ENCODE assay signal across 14 mouse cellular contexts in genomic region chr5:143054703-143055102, GRCm38 (mm10). TPM values are rescaled to one million over a fixed set of nuclear protein-coding genes. Genes with fewer than 3 reads are reported as not detected.
A peak's percentile ranks its signal among the peaks of the same experiment; 100 is the strongest.
DNase-seq lines count a peak whose midpoint lies in the region; ATAC-seq and TF ChIP-seq lines count a peak whose summit lies in the region.
"Had no signal": no experiment of that assay in that cellular context is flagged by ENCODE, and none has a peak within 500 bp of the region (broad histone marks: within the 10 kb centered on the region; RNA-seq: fewer than 3 reads in every experiment).

No protein-coding gene starts in this region.

- intact Hi-C loops in heart, adult 2 months (cut with DNase I), result no loop called here
- intact Hi-C loops in heart, postnatal 10 days (cut with DNase I), result no loop called here

- H3K9me3 ChIP-seq in lung, embryonic 14.5 days (ENCODE audit: low read depth, low read length), result no peaks in the 10 kb centered on the region
- H3K9me3 ChIP-seq in liver, embryonic 16.5 days (replicated peaks; ENCODE audit: control insufficient read depth, low read length), result no peaks in the 10 kb centered on the region

- no peak overlapping the region for H3K9ac ChIP-seq in heart, adult 2 months (ENCODE audit: low read depth, low read length)
- no peak overlapping the region for H3K9ac ChIP-seq in lung, embryonic 14.5 days
- no peak overlapping the region for H3K9ac ChIP-seq in liver, embryonic 16.5 days (ENCODE audit: low read depth, low read length)

- TF ChIP-seq POLR2A in heart, adult 2 months (IDR thresholded peaks at IDR 0.05; ENCODE audit: insufficient read depth, low read depth, low read length), result no peak
- TF ChIP-seq POLR2A in lung, adult 2 months (IDR thresholded peaks at IDR 0.05; ENCODE audit: borderline replicate concordance, extremely low read depth, low read depth, low read length), result no peak

- no peak for TF ChIP-seq EP300 in heart, adult 2 months (IDR thresholded peaks at IDR 0.05; ENCODE audit: insufficient read depth, low read depth, low read length)

- H3K79me2 ChIP-seq in heart, adult 2 months (replicated peaks; ENCODE audit: control insufficient read depth, insufficient read depth, low read length), result no peaks in the 10 kb centered on the region

- H3K4me1 ChIP-seq in heart, adult 2 months (ENCODE audit: control insufficient read depth, insufficient read depth, low read length), result peaks cover 25% of the 10 kb centered on the region
- H3K4me1 ChIP-seq in lung, embryonic 14.5 days (ENCODE audit: insufficient read depth), result peaks cover 6% of the 10 kb centered on the region; the same call in 1 of the 2 replicates
- H3K4me1 ChIP-seq in lung, adult 2 months (ENCODE audit: control insufficient read depth, insufficient read depth, low read length), result peaks cover 36% of the 10 kb centered on the region
- peaks cover 88% of the 10 kb centered on the region for H3K4me1 ChIP-seq in liver, embryonic 16.5 days (ENCODE audit: control insufficient read depth, low read depth, low read length)

- ATAC-seq in lung, embryonic 14.5 days (ENCODE audit: insufficient read depth), result no peak
- ATAC-seq in erythroid progenitor cell, adult 5-6 weeks (replicated peaks; ENCODE audit: low FRiP score, poor library complexity, severe bottlenecking), result peak; percentile 22; the same call in 1 of the 2 replicates
- ATAC-seq in liver, embryonic 16.5 days (ENCODE audit: low read depth), result no peak
- ATAC-seq: forebrain, embryonic 16.5 days; hindbrain, embryonic 16.5 days had no signal

- 80% methylated on average over 2 of the region's 2 CpGs for WGBS in heart, adult 2 months
- WGBS in lung, embryonic 14.5 days, result 81% methylated on average over 2 of the region's 2 CpGs
- 62% methylated on average over 2 of the region's 2 CpGs for WGBS in lung, adult 2 months
- WGBS in liver, embryonic 16.5 days (ENCODE audit: insufficient replicate concordance), result 43% methylated on average over 2 of the region's 2 CpGs

- peak overlapping the region; percentile 47 for H3K27ac ChIP-seq in heart, adult 2 months
- peak overlapping the region; percentile 6; the same call in 1 of the 2 replicates for H3K27ac ChIP-seq in lung, embryonic 14.5 days (ENCODE audit: low read depth)
- peak overlapping the region; percentile 83 for H3K27ac ChIP-seq in liver, embryonic 16.5 days (ENCODE audit: low read length)

- no peak overlapping the region for H3K4me2 ChIP-seq in lung, embryonic 14.5 days
- no peak overlapping the region for H3K4me2 ChIP-seq in liver, embryonic 16.5 days (ENCODE audit: low read depth, low read length)

- H3K4me3 ChIP-seq in heart, adult 2 months, result no peak overlapping the region
- no peak overlapping the region for H3K4me3 ChIP-seq in lung, embryonic 14.5 days (ENCODE audit: low read depth, low read length)
- no peak overlapping the region for H3K4me3 ChIP-seq in lung, adult 2 months (replicated peaks; ENCODE audit: extremely low read depth, low read depth, low read length)
- H3K4me3 ChIP-seq in liver, embryonic 16.5 days (ENCODE audit: low read depth, low read length), result no peak overlapping the region

- no peak for TF ChIP-seq CTCF in heart, adult 2 months (IDR thresholded peaks at IDR 0.05)
- TF ChIP-seq CTCF in lung, embryonic 14.5 days (IDR thresholded peaks at IDR 0.05; ENCODE audit: low read depth), result no peak
- TF ChIP-seq CTCF in lung, adult 2 months (IDR thresholded peaks at IDR 0.05; ENCODE audit: insufficient read depth, low read length), result no peak

- peaks cover 29% of the 10 kb centered on the region for H3K36me3 ChIP-seq in heart, adult 2 months (ENCODE audit: control insufficient read depth, insufficient read depth, low read length)
- H3K36me3 ChIP-seq in lung, embryonic 14.5 days (ENCODE audit: insufficient read depth), result peaks cover 21% of the 10 kb centered on the region; the same call in 1 of the 2 replicates
- no peaks in the 10 kb centered on the region for H3K36me3 ChIP-seq in liver, embryonic 16.5 days (ENCODE audit: control insufficient read depth, insufficient read depth)

- H3K27me3 ChIP-seq in heart, adult 2 months (ENCODE audit: control insufficient read depth, insufficient read depth, low read length), result no peaks in the 10 kb centered on the region
- no peaks in the 10 kb centered on the region for H3K27me3 ChIP-seq in lung, embryonic 14.5 days (ENCODE audit: insufficient read depth, low read length)
- no peaks in the 10 kb centered on the region for H3K27me3 ChIP-seq in liver, embryonic 16.5 days (ENCODE audit: control insufficient read depth, insufficient read depth, low read depth, low read length)

- no peak for DNase-seq in heart, adult 2 months
- no peak for DNase-seq in heart, postnatal 10 days
- no peak for DNase-seq in lung, embryonic 14.5 days
- DNase-seq in lung, adult 2 months, result no peak
- DNase-seq in right cerebral cortex, adult 18-20 months, result no peak
- DNase-seq in frontal cortex, postnatal 10 days (ENCODE audit: low spot score in 2 of 2), result no peak
- DNase-seq: adrenal gland, postnatal 14 days; gastrocnemius, postnatal 25 days; kidney, adult 2 months; lung, postnatal 4 days had no signal

RNA-seq across cellular contexts. Expression of gene Rnf216, which starts 58.1 kb away (rescaled TPM):
- 10 to 100 TPM; 23.3 to 23.8 TPM for total RNA-seq in heart, adult 2 months (2021)
- 16.5 and 16.8 TPM in 2 replicates for polyA plus RNA-seq in heart, adult 2 months (2012; rRNA removed)
- total RNA-seq in heart, postnatal 10 days (2021), result 10 to 100 TPM; 33.4 to 33.5 TPM
- polyA plus RNA-seq in lung, embryonic 14.5 days (2014; fragmentation: Nextera tagmentation; extraction: Ambion mirVana), result 31.5 and 36.1 TPM in 2 replicates
- 27.7 and 29.8 TPM in 2 replicates for polyA plus RNA-seq in lung, adult 2 months (2012; rRNA removed)
- total RNA-seq in erythroid progenitor cell, adult 5-6 weeks (2015; ENCODE audit: low replicate concordance), result 31.0 and 33.1 TPM in 2 replicates
- total RNA-seq in erythroid progenitor cell, adult 5-6 weeks (2017; ENCODE audit: low replicate concordance), result 31.1 and 45.7 TPM in 2 replicates
- 14.3 and 14.6 TPM in 2 replicates for polyA plus RNA-seq in liver, embryonic 16.5 days (2015; fragmentation: Nextera tagmentation; extraction: Ambion mirVana)

Comparison
In these comparisons a context has a peak if more than half of its experiments do, and no peak if none do; other contexts are left out.
1. H3K27ac ChIP-seq: peak in every context shown above with its lines; median percentile 83 in liver, embryonic 16.5 days; 47 in heart, adult 2 months; 6 in lung, embryonic 14.5 days.